Mouse (Mus musculus) brown adipose tissue, adult 24 weeks (tissue): Measurements from ENCODE around the gene Ube2z. TPM values are rescaled to one million over a fixed set of nuclear protein-coding genes. Genes with fewer than 3 reads are reported as not detected.

Source experiments
- H3K27ac ChIP-seq: fragments of 200-500 bp; replicated peaks from 2 replicates; pipeline ENCODE4 v1.5.1; 2012; ENCODE audit warnings: low read depth, mild to moderate bottlenecking, low read length
- H3K4me1 ChIP-seq: fragments of 200-500 bp; 2 replicates; pipeline ENCODE4 v1.6.1; 2012; ENCODE audit warnings: low read length, mixed read lengths; ENCODE audit not compliant: control insufficient read depth, insufficient read depth, insufficient read length
- H3K4me3 ChIP-seq: fragments of 200-500 bp; 2 replicates; pipeline ENCODE4 v1.5.1; 2012; ENCODE audit warnings: low read depth, mild to moderate bottlenecking, low read length, moderate library complexity; ENCODE audit not compliant: insufficient read depth
- polyA plus RNA-seq: library from polyadenylated mRNA; stranded (reverse); fragments of >200 nt; gene quantifications from 2 replicates; pipeline ENCODE4 v1.2.4, GENCODE M21; 2012; ENCODE audit not compliant: missing spikeins, insufficient read depth, insufficient read length

Gene Ube2z
- polyA plus RNA-seq, 1 experiment, result 13.7 TPM

DNA sequence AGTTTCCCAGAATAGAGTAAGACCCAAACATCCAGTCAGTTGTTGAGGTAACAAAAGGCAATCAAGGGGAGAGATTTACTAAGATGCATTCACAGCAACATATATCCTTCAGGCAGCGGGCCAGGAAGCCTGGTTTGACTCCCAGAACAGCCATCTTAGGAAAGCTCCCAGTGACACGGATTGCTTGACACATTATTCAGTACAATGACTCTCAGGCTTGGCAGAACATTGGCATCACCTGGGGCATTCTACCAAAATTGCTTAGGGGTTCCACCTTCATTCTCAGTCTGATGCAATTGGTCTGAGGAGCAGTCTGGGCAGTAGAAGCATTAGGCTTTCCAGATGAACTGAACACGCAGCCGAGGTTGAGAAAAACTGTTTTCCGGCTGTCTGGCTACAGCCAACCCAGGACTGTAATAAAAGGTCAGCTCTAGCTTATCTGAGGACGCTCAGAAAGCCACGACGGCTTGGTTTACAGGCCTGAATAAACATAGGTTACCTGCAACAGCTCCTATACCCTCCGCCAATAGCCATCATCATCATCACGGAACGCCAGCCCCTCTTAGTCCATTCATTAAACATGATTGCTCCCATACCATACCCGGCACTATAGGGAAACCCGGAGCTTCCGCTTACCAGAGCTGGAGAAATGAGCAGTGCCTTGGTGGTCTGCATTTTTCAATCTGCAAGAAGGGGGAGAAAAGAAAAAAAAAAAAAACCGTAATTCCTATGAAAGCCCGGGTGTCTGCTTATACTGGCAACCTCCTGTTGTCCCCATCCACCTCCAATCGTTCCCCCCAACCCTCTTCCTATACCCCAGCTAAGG is 9.4 kb upstream of the Ube2z start:
- H3K27ac ChIP-seq, result no peak overlapping the region

GRCm38 (mm10) chr11:96073295-96073993 is 8.3 kb upstream of the Ube2z start:
- Histone ChIP-seq H3K27ac (no peak overlapping the region), H3K4me3 (no peak overlapping the region), H3K4me1 (peaks cover 3% of the 10 kb centered on the region; the same call in 1 of the 2 replicates)

More for the DNA sequence above, 9.4 kb upstream of the Ube2z start:
- Histone ChIP-seq H3K4me1 (peaks cover 3% of the 10 kb centered on the region; the same call in 1 of the 2 replicates), H3K4me3 (peak overlapping the region; percentile 65)

GRCm38 (mm10) chr11:96071013-96071412 is 5.8 kb upstream of the Ube2z start:
- Histone ChIP-seq H3K4me3 (no peak overlapping the region), H3K27ac (no peak overlapping the region), H3K4me1 (peaks cover 3% of the 10 kb centered on the region; the same call in 1 of the 2 replicates)

GRCm38 (mm10) chr11:96070353-96070752 is 5.2 kb upstream of the Ube2z start:
- H3K27ac ChIP-seq, result no peak overlapping the region
- no peak overlapping the region for H3K4me3 ChIP-seq
- peaks cover 3% of the 10 kb centered on the region; the same call in 1 of the 2 replicates for H3K4me1 ChIP-seq

DNA sequence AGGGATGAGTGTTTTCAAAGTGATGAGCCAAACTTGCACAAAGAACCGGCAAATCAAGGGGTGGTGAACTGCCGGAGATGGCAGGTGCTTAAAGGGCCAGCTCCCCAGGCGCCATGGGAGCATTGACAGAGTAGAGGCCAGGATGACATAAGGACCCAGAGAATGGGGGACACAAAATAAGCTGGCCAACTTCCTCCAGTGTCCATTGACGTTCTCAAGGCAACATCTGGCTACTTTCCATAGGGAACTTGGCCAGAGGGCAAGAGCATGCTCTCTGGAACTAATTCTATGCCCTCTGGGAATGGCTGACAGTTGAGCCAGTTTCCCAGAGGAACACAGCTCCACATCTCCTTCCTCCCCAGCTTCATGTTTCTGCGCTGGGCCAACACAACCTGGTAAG is 3.0 kb upstream of the Ube2z start:
- Histone ChIP-seq H3K27ac (0 out of 2 replicates have a peak overlapping the region, but pooled peaks have one; percentile 12), H3K4me1 (0 out of 2 replicates have a peak, but pooled peaks cover 3% of the 10 kb centered on the region), H3K4me3 (no peak overlapping the region)

DNA sequence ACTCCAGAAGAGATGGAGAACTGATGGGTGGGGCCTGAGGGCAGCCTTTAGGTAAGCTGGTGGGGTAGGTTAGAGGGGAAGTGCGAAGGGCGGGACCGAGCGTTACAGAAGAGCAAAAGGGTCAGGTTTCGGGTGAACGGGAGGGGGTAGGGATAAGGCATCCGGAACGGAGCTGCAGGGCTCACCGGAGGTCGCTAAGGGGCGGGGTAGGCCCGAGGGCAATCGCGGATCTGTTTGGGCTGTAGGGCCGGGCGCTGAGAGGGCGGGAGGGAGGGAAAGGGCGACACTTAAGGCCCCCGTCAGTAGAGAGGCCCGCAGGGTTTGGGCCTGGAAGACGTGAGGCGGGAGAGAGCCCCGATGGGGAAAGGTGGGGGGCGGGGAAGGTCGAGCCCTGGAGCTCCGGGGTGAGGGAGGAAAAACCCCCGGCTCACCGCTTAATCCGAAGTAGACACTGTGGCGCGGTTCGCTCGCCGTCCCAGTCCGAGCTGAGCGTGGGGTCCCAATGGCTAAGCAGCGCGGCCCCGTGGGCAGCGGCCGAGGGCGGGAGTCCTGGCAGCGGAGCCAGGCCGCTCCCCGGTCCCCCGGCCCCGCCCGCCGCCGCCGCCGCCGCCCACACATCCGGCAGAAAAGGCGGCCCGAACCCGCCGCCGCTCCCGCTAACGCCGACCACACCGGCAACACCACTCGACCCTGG is 520 bp downstream of the Ube2z start:
- Histone ChIP-seq H3K4me3 (peak overlapping the region; percentile 72), H3K4me1 (0 out of 2 replicates have a peak, but pooled peaks cover 3% of the 10 kb centered on the region), H3K27ac (peak overlapping the region; percentile 72)

- no peaks in the 10 kb centered on the region for H3K4me1 ChIP-seq
- H3K27ac ChIP-seq, result no peak overlapping the region
- H3K4me3 ChIP-seq, result no peak overlapping the region
Measured at GRCm38 (mm10) chr11:96058309-96058708, 6.9 kb downstream of the Ube2z start.

DNA sequence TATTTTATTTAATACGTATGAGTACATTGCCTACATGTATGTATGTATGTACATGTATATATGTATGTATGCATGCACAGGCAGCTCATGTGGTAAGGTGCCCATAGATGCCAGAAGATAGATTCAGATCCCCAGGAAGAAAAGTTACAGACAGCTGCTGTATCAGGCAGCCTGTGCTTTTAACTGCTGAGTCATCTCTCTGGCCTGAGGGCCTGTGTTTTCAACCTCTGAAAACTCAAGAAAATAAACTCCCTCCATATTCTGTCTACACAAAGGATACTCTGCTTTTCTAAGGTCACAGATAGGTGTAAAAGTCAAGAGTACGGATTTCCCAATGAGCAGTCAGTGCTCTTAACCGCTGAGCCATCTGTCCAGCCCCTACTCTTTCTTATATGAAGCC is 14.3 kb downstream of the Ube2z start:
- Histone ChIP-seq H3K27ac (no peak overlapping the region), H3K4me3 (no peak overlapping the region), H3K4me1 (no peaks in the 10 kb centered on the region)

DNA sequence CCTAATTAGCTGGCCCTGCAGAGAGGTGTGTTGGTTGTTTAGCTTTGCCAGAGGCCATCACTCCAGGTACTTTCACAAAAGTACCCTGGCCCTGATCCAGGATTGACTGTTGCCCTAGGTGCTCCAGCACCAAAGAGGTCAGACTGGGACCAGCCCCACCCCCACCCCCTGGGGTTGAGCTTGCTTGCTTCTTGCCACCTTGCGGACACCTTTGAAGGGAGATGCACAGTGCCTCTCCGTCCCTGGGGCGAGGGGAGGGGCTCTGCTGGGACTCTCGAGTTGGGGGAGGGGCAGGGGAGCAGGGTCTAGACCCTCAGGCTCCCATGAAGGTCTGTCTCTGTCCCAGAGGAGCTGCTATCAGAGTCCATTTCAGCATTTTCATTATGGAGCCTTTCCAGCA is 15.2 kb downstream of the Ube2z start:
- Histone ChIP-seq H3K4me1 (no peaks in the 10 kb centered on the region), H3K4me3 (no peak overlapping the region), H3K27ac (no peak overlapping the region)

GRCm38 (mm10) chr11:96047469-96048373 is 17.5 kb downstream of the Ube2z start:
- H3K4me1 ChIP-seq, result no peaks in the 10 kb centered on the region
- H3K27ac ChIP-seq, result no peak overlapping the region
- no peak overlapping the region for H3K4me3 ChIP-seq

- Histone ChIP-seq H3K4me1 (no peaks in the 10 kb centered on the region), H3K27ac (no peak overlapping the region)
Measured at GRCm38 (mm10) chr11:96046793-96047192, 18.4 kb downstream of the Ube2z start.

GRCm38 (mm10) chr11:96046028-96046427 is 19.2 kb downstream of the Ube2z start:
- Histone ChIP-seq H3K4me1 (no peaks in the 10 kb centered on the region), H3K4me3 (no peak overlapping the region), H3K27ac (no peak overlapping the region)

More at GRCm38 (mm10) chr11:96046793-96047192, 18.4 kb downstream of the Ube2z start:
- no peak overlapping the region for H3K4me3 ChIP-seq

DNA sequence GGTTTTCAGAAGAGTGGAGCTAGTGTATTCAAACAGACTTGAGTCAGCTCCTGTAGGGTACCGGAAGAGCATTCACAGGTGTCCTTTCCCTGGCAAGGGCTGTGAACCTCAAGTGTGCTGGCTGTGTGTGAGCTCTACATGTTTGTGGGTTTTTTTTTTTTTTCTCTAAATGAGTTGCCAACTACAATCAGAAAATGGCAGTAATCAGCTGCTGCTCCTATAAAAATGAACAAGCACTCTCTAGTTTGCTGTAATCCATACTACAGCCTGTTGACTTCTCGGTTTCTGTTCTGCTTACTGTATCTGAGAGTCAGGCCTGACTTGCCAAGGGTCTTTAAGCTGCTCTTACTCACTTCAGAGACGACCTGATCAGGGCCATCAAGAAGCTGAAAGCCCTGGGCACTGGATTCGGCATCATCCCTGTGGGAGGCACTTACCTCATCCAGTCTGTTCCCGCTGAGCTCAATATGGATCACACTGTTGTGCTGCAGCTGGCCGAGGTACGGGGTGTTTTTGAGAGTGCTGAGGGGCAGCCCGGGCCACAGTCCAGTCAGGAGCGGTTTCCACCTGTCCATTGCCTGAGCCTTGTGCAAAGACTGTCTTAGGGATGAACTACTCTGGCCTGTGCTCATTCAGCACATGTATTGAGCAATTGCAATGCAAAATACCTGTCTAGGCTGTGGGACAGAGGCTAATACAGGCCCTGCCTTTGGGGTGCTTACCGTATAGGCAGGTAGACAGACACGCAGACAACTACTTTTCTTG is 20.2 kb downstream of the Ube2z start:
- no peak overlapping the region for H3K27ac ChIP-seq
- no peaks in the 10 kb centered on the region for H3K4me1 ChIP-seq

GRCm38 (mm10) chr11:96038560-96038959 is 26.6 kb downstream of the Ube2z start:
- H3K27ac ChIP-seq, result no peak overlapping the region
- peaks cover 8% of the 10 kb centered on the region; the same call in 1 of the 2 replicates for H3K4me1 ChIP-seq
- H3K4me3 ChIP-seq, result no peak overlapping the region

More for the DNA sequence above, 20.2 kb downstream of the Ube2z start:
- no peak overlapping the region for H3K4me3 ChIP-seq
